Mouse (Mus musculus) spleen, postnatal 14 days (tissue): ENCODE measurements at regions not wholly inside any gene's neighbourhood (a gene's known extent, or its start where the extent isn't known, plus 50 kb on each side); places are given as distances from the start of the nearest gene placed in this dataset.
"Not testable (repeated sequence)": the region's sequence is repeated elsewhere in the genome, so short reads cannot be mapped to it uniquely, and the experiment has no call there.

Experiments used
- DNase-seq, 2 experiments: peaks; one replicate each; pipeline ENCODE4 v3.0.0; 2021 to 2022; ENCODE audit warnings: low spot score in 2 of 2

GRCm38 (mm10) chr2:166475624-166476023 is 238.0 kb downstream of the Prex1 start:
- no peak for DNase-seq

- DNase-seq: no peak
Measured at GRCm38 (mm10) chr2:166474601-166475000, 239.0 kb downstream of the Prex1 start.

- DNase-seq: no peak
Measured at GRCm38 (mm10) chr2:166471257-166471753, 242.3 kb downstream of the Prex1 start.

- no peak for DNase-seq
Measured at GRCm38 (mm10) chr2:166469046-166469593, 244.5 kb downstream of the Prex1 start.

GRCm38 (mm10) chr2:166467137-166467536 is 246.5 kb downstream of the Prex1 start:
- DNase-seq: no peak

GRCm38 (mm10) chr2:166465531-166465930 is 248.1 kb downstream of the Prex1 start:
- no peak for DNase-seq

GRCm38 (mm10) chr2:166463539-166463938 is 250.1 kb downstream of the Prex1 start:
- DNase-seq: no peak

GRCm38 (mm10) chr2:166461956-166462355 is 251.7 kb downstream of the Prex1 start:
- DNase-seq: no peak

GRCm38 (mm10) chr2:166461103-166461502 is 252.5 kb downstream of the Prex1 start:
- no peak for DNase-seq

GRCm38 (mm10) chr2:166459955-166460354 is 253.7 kb downstream of the Prex1 start:
- DNase-seq: no peak

- no peak for DNase-seq
Measured at GRCm38 (mm10) chr2:166458953-166459352, 254.7 kb downstream of the Prex1 start.

GRCm38 (mm10) chr2:166457381-166458172 is 256.1 kb downstream of the Prex1 start:
- DNase-seq: no peak

GRCm38 (mm10) chr2:166454160-166454888 is 259.3 kb downstream of the Prex1 start:
- DNase-seq: not testable (repeated sequence)

GRCm38 (mm10) chr2:166450964-166451363 is 262.7 kb downstream of the Prex1 start:
- no peak for DNase-seq

GRCm38 (mm10) chr2:166450380-166450779 is 263.3 kb downstream of the Prex1 start:
- DNase-seq: no peak

GRCm38 (mm10) chr2:166448724-166449123 is 264.9 kb downstream of the Prex1 start:
- DNase-seq: no peak

- DNase-seq: no peak
Measured at GRCm38 (mm10) chr2:166448161-166448560, 265.5 kb downstream of the Prex1 start.

GRCm38 (mm10) chr2:166446536-166446935 is 267.1 kb downstream of the Prex1 start:
- peak in 1 of 2 experiments; percentile 15 for DNase-seq

- not testable (repeated sequence) for DNase-seq
Measured at GRCm38 (mm10) chr2:166445824-166446223, 267.8 kb downstream of the Prex1 start.

GRCm38 (mm10) chr2:166442997-166443396 is 270.6 kb downstream of the Prex1 start:
- no peak for DNase-seq

GRCm38 (mm10) chr2:166439847-166440775 is 273.5 kb downstream of the Prex1 start:
- peak in 1 of 2 experiments; percentile 21 for DNase-seq
